Mouse (Mus musculus) testis, adult 2 months (tissue): ENCODE measurements around the gene Amigo2.

Experiments
- CTCF ChIP-seq: fragments of 200-500 bp; IDR thresholded peaks from 2 replicates; pipeline ENCODE4 v1.5.1; 2012; ENCODE audit warnings: low read depth, mild to moderate bottlenecking, inconsistent platforms, low read length, moderate library complexity; ENCODE audit not compliant: control insufficient read depth, insufficient read depth, insufficient replicate concordance
- POLR2A ChIP-seq: fragments of 200-500 bp; IDR thresholded peaks from 2 replicates; pipeline ENCODE4 v1.6.1; 2012; ENCODE audit warnings: low read depth, mild to moderate bottlenecking, inconsistent platforms, low read length, moderate library complexity; ENCODE audit not compliant: control insufficient read depth

DNA sequence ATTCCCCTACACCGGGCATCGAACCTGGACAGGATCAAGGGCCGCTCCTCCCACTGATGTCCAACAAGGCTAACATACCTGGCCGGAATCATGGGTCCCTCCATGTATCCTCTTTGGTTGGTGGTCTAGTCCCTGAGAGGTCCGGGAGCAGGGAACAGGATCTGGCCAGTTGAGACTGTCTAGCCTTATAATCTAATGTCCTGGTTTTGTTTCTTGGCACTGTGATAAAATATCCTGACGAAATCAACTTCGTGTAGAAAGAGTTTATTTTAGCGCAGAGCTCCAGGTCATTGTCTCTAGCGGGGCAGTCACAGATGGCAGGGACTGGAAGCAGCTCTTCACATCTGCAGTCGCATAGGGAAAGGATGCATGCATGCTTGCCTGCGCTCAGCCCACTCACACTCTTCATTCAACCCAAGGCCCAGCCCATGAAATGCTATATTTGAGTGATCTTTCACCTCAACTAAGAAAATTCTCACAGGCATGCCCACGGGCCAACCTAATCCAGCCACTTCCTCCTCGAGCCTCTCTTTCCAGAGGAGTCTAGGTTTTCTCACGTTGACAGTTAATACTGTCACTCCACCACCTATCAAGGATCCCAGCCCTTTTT, 19.3 kb upstream of the Amigo2 start:
- TF ChIP-seq POLR2A (no peak), CTCF (no peak)
